Mouse (Mus musculus) megakaryocyte, embryonic 14.5 days (primary cell): ENCODE data around the gene Mob1a.

ENCODE experiments used
- FLI1 ChIP-seq: IDR thresholded peaks from 2 replicates; pipeline ENCODE4 v1.6.1; 2012; ENCODE audit warnings: low read length, inconsistent platforms, mixed read lengths
- GATA1 ChIP-seq: IDR thresholded peaks from 3 replicates; pipeline ENCODE4 v1.6.1; 2012; ENCODE audit warnings: mixed read lengths, low read length, inconsistent platforms, borderline replicate concordance

DNA sequence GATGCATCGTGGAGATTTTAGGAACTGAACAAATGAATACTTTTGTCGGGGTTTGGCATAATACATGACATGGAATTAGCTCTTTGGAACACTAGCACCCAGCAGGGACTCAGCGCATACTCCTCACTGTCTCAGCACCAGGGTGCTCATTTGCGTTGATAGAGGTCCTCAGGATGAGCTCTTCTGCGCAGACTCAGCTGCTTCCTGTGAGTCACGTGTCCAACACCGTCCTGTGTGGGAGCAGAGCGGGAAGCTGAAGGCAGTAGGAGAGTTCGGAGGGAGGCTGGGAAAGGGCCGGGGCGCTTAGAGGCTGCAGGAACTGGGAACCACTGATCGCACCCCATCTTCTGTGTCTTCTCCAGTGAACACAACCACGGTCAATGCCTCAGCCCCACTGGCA, 48.7 kb upstream of the Mob1a start:
- TF ChIP-seq FLI1 = no peak
- no peak for TF ChIP-seq GATA1
